Mouse (Mus musculus) layer of hippocampus, adult 8-10 months (tissue): Measurements from ENCODE around the gene Apbb1ip. TPM values are rescaled to one million over a fixed set of nuclear protein-coding genes. Genes with fewer than 3 reads are reported as not detected.
"Not testable (repeated sequence)": the region's sequence is repeated elsewhere in the genome, so short reads cannot be mapped to it uniquely, and the experiment has no call there.

Experiments
- DNase-seq, 2 experiments: peaks; one replicate each; pipeline ENCODE4 v3.0.0; 2022; ENCODE audit warnings: low spot score in 2 of 2
- total RNA-seq, 4 experiments: library from RNA; stranded (reverse); gene quantifications; 2 replicates each; pipeline ENCODE4 v1.2.4; 2022

The Apbb1ip gene
- total RNA-seq, 4 experiments from 2014 or later: 6.3 to 24.4 (median 13.5) TPM

DNA sequence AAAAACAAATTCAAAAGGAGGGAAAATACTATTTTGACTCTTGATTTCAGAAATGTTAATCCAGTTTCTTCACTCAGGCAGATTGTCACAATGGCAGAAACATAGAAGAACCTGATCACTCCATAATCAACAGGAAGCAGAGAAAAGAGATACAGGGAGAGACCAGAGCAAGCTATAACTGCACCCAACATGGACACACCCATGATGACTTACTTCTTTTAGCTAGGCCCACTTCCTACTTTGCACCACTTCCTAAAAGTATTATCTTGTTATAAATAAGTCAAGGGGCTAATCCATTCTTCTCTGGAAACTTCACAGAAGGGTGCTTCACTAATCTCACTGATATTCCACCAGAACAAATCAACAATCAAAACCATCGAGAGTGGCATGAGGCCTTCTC, 42.3 kb downstream of the Apbb1ip start:
- no peak for DNase-seq

DNA sequence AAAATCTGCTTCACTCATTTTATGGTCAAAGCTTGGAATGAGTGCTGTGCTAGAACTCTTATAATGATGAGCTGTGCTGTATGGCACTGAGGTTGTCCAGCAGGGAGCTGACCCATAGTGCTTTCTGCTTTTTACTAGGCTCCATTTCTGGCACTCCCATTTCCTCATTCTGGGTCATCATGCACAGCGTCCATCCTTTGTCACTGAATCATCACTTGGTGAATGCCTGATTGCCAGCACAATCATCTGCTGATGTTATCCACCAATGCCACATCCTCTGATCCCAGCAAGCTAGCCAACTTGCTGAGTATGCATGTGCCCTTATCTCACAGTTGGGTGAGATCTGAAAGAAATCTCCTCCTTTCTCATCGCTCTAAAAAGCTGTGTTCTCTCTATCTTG, 48.4 kb downstream of the Apbb1ip start:
- no peak for DNase-seq

DNA sequence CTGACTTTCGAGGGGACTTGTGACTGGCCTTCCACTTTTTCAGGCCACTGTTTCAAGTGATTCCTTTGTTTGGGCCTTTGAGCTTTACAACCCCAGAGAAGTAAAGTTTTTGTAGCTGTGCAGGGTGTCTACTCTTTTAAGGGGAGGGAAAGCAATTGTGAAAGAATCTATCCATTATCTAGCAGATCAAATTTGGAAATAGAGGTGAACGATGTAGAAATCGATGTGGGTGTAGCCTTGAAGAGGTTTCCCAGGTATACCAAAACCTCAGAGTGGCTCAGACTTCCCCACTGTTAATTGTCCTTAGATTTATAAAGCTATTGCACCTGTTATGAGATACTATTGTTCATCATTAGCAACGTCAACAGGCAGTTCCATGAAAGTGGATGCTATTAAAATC, 71.6 kb downstream of the Apbb1ip start:
- no peak for DNase-seq

DNA sequence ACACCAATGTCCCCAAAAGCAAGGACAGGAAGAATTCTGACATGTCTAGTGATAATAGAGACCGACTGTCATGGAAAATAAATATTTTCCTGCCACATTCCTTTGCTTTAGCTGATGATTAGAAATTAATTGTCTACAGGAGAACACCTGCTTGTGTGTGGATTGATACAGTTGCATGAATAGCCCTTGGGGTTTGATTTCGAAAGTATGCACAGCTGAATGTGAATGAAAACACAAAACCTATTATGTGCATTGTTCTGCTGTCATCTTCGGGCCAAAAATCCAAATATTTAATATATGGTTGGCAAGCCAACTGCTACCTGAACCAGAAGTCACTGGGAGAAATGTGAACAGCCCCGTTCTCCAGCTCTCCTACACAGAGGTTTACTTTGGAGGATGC, 78.0 kb downstream of the Apbb1ip start:
- DNase-seq: no peak

DNA sequence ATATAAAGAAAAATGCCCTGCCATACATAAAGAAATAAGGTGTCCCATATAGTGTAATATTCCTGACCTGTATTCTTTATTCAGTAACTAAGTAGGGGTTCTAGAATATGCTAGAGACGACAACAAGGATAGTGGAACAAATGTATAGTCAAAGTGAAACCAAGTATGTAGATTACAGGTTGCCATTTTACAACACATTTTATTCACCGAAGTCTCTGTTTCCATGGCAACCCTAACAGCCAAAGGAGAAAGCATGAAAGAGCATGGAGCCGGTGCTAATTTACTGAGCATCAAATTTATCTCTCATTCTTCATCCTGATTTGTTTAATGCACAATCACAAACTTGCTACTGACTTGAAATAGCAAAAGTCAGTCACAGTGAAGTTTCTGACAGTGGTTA, 83.6 kb downstream of the Apbb1ip start:
- DNase-seq: no peak

- no peak for DNase-seq
These were observed 88.3 kb downstream of the Apbb1ip start for GRCm38 (mm10) chr2:22862194-22862593.

GRCm38 (mm10) chr2:22864394-22865037, 90.6 kb downstream of the Apbb1ip start:
- DNase-seq: peak; percentile 59 to 77

GRCm38 (mm10) chr2:22865818-22866217, 91.9 kb downstream of the Apbb1ip start:
- DNase-seq: no peak

- DNase-seq: no peak
These were observed 93.1 kb downstream of the Apbb1ip start for GRCm38 (mm10) chr2:22866894-22867424.

GRCm38 (mm10) chr2:22873159-22873558, 99.3 kb downstream of the Apbb1ip start:
- no peak for DNase-seq

- DNase-seq: no peak
These were observed 100.7 kb downstream of the Apbb1ip start for GRCm38 (mm10) chr2:22874628-22875027.

GRCm38 (mm10) chr2:22876614-22877013, 102.7 kb downstream of the Apbb1ip start:
- no peak for DNase-seq

DNA sequence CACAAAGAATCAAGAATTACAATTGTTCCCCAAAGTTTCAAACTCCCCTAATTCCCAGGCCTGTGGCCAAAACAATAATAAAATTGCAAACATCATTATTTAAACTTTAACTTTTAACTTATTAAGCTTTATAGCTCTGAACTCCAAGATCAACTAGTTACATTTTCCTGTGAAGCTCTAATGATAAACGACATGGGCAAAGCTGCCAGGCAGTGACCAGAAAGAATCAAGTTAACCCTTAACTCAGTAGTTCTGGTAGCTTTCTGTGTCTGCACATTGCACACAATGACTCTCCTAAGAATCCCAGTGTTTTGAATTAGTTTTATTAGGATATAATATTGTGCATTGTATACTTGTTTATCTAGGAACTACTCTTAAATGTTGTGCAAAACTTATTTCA, 104.9 kb downstream of the Apbb1ip start:
- no peak for DNase-seq

- not testable (repeated sequence) for DNase-seq
These were observed 106.8 kb downstream of the Apbb1ip start for GRCm38 (mm10) chr2:22880726-22881125.

DNA sequence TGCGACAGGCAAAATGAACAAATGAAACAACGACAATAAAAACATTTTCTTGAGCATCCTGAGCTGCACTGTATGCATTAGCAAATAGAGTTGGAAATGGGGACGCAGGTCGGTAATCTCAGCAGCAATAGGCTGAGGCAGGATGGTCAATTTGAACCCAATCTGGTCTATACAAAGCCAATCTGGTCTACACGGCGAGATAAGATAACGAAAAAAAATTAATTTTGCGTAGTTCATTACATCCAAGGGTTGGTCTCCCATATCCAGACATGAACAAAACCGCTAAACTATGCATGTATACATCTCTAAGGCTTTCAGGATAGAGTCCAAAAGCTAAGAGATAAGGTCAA, 121.0 kb downstream of the Apbb1ip start:
- no peak for DNase-seq

- DNase-seq: peak; percentile 87 to 88
These were observed 121.7 kb downstream of the Apbb1ip start, which contains the start of gene Pdss1 for GRCm38 (mm10) chr2:22895282-22896273. TSS of gene Pdss1 (plus strand) at chr2:22895522.

DNA sequence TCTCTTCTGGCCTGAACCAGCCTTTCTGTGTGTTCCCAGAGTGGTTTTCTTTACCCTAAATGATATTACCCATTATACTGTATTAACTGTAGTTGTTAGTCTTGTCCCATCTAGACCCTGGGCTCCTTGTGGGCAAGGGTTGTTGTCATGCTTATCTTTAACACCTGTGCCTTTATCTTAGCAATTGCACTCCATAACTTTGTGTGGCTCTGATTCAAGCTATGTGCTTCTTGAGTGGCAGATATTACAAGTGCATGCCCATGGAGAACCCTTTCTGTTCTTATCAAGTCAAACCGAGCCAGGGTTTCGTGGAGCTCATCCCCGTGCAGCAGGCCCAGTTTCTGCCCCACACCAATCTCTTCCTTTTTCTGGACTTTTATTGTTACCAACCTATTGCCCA, 130.1 kb downstream of the Apbb1ip start:
- no peak for DNase-seq

- DNase-seq: no peak
These were observed 140.5 kb downstream of the Apbb1ip start for GRCm38 (mm10) chr2:22914421-22914820.

DNA sequence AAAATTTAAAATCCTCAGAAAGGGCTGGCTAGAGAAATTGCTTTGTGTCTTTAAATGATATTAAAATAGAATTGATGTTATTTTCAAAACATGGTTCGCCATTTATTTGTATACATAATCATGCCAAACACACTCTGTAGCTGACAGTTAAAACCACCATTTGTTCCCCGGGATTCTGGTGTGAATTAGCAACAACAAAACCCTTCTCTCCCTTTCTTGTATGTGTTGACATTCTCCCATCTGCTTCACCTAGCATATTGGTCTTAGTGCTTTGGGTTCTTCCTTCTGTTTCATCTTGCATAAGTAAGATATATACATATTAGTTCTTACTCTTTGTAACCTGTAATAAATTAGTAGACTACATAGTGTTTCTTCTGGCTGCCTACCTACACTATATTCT, 144.8 kb downstream of the Apbb1ip start:
- no peak for DNase-seq
